Mouse (Mus musculus): ENCODE results near the gene Parp1.
"Not testable (repeated sequence)": the region's sequence is repeated elsewhere in the genome, so short reads cannot be mapped to it uniquely, and the experiment has no call there.

Gene Parp1

GRCm38 (mm10) chr1:180561187-180561586, 7.5 kb upstream of the Parp1 start:
- DNase-seq (ENCODE audit: low spot score), result no peak

- DNase-seq (ENCODE audit: low spot score), result no peak
Measured at GRCm38 (mm10) chr1:180564885-180565284, 3.8 kb upstream of the Parp1 start.

- no peak for DNase-seq (ENCODE audit: low spot score)
Measured at GRCm38 (mm10) chr1:180567761-180568160, 963 bp upstream of the Parp1 start.

- DNase-seq (ENCODE audit: low spot score), result no peak
Measured at GRCm38 (mm10) chr1:180568248-180568647, 476 bp upstream of the Parp1 start.

GRCm38 (mm10) chr1:180569453-180569852, 729 bp downstream of the Parp1 start:
- peak; percentile 32 for DNase-seq (ENCODE audit: low spot score)

GRCm38 (mm10) chr1:180570181-180570580, 1.5 kb downstream of the Parp1 start:
- DNase-seq (ENCODE audit: low spot score), result no peak

- no peak for DNase-seq (ENCODE audit: low spot score)
Measured at GRCm38 (mm10) chr1:180571018-180571589, 2.4 kb downstream of the Parp1 start.

- not testable (repeated sequence) for DNase-seq (ENCODE audit: low spot score)
Measured at GRCm38 (mm10) chr1:180571721-180572120, 3.0 kb downstream of the Parp1 start.

- no peak for DNase-seq (ENCODE audit: low spot score)
Measured at GRCm38 (mm10) chr1:180572154-180572553, 3.4 kb downstream of the Parp1 start.

GRCm38 (mm10) chr1:180576524-180576923, 7.8 kb downstream of the Parp1 start:
- no peak for DNase-seq (ENCODE audit: low spot score)

- DNase-seq (ENCODE audit: low spot score), result no peak
Measured at GRCm38 (mm10) chr1:180577837-180578236, 9.1 kb downstream of the Parp1 start.

- no peak for DNase-seq (ENCODE audit: low spot score)
Measured at GRCm38 (mm10) chr1:180587792-180588442, 19.2 kb downstream of the Parp1 start.

- no peak for DNase-seq (ENCODE audit: low spot score)
Measured at GRCm38 (mm10) chr1:180600578-180600977, 31.9 kb downstream of the Parp1 start.

GRCm38 (mm10) chr1:180601806-180602205, 33.1 kb downstream of the Parp1 start:
- no peak for DNase-seq (ENCODE audit: low spot score)

GRCm38 (mm10) chr1:180604579-180604978, 35.9 kb downstream of the Parp1 start:
- DNase-seq (ENCODE audit: low spot score), result peak; percentile 6

- no peak for DNase-seq (ENCODE audit: low spot score)
Measured at GRCm38 (mm10) chr1:180606106-180606505, 37.4 kb downstream of the Parp1 start.

GRCm38 (mm10) chr1:180606796-180607577, 38.3 kb downstream of the Parp1 start:
- DNase-seq (ENCODE audit: low spot score), result no peak

GRCm38 (mm10) chr1:180607578-180607879, 38.8 kb downstream of the Parp1 start:
- no peak for DNase-seq (ENCODE audit: low spot score)

GRCm38 (mm10) chr1:180611842-180612241, 43.1 kb downstream of the Parp1 start:
- not testable (repeated sequence) for DNase-seq (ENCODE audit: low spot score)

- no peak for DNase-seq (ENCODE audit: low spot score)
Measured at GRCm38 (mm10) chr1:180616762-180617161, 48.0 kb downstream of the Parp1 start.

- DNase-seq (ENCODE audit: low spot score), result no peak
Measured at GRCm38 (mm10) chr1:180622389-180622788, 53.7 kb downstream of the Parp1 start.

- DNase-seq (ENCODE audit: low spot score), result no peak
Measured at GRCm38 (mm10) chr1:180623911-180624310, 55.2 kb downstream of the Parp1 start.

- no peak for DNase-seq (ENCODE audit: low spot score)
Measured at GRCm38 (mm10) chr1:180626141-180626540, 57.4 kb downstream of the Parp1 start.
